Mouse (Mus musculus): ENCODE results near the gene Bloc1s6.

Bloc1s6 gene

DNA sequence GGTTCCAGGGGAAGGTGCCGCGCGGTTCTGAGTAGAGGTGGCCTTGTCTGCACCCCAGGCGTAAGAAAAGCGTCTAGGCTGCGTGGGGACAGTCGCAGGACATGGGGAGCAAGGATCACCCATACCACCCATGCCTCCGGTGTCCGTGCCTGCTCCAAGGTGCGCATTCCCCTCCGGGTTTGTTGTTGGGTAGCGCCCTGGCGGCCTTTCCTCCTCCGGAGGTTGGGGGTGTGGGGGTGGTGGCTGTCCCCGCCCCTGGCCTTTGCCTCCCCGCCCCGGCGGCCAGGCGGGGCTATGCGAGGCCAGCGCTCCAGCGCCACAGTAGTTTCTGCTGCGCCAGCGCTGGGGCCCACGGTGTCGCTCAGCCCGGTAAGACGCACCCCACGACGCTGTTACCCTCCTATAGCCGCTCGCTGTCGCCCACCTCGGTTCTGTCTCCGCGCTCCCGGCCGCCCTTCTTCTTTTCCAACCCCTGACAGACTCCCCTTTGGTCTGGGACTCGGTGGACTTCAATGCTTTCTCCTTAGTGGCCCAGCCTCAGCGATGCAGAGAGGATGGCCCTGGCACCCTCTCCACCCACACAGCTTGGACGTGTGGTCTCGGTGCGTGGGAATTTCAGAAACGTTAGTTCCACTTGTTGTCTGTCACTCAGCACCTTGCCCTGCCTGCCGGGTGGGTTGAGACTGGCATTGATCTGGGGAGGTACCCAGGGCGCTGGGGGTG, 26.9 kb downstream of the Bloc1s6 start, which contains the start of gene Sqor:
Sqor (plus strand) TSS at position 167 of the 723 bp plus-strand sequence.
- peak; percentile 78 for DNase-seq (ENCODE audit: low read depth)

DNA sequence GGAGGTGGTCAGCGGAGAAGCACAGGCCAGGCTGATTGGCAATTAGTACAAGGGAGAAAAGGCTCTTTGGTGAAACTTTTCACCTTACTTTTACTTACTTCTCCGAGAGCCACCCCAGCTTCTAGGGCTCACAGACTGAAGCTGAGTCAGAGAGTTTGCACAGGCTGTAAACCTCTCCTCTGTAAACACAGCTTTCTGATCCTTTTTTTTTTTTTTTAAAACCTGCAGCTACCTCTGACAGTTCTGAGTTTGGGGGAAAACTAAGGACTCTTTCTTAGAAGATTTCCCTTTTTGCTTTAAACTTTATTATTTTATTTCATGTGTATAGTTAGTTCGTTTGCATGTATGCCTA, 27.5 kb downstream of the Bloc1s6 start:
- no peak for DNase-seq (ENCODE audit: low read depth)

DNA sequence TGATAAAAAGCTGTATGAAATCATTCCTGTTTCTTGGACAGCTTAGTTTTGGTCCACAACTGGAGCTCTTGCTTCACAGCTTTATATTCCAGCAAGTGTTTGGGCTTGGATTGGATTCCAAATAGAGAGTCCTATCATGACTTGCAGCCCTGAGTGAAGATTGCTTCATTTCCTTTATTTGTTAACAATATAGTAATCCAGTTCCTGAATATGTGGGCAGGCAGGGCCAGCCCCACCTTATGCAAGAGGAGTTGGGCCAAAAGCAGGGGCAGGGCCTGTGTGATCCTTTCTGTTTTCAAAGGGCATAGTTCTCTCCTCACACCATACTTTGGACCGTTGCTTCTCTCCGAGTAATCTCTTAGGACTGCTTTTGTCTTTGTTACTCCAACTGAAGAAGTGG, 32.7 kb downstream of the Bloc1s6 start:
- no peak for DNase-seq (ENCODE audit: low read depth)

DNA sequence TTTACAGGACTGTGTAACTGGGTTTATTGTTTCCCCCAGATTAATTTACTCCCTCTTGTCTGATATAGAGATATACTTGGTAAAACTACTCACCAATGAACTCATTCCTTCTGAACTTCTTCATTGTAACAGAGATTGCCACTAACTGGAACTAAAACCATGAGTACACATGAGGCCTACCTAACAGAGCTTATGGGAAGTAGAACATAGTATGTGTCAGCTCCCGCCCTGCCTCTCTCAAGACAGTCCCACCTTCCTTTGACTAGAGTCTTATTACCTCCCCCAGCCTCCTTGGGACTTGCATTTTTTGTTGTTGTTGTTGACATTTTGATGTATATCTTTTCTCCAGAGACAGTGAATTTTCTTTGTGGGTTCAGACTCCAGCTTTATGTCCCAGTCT, 34.6 kb downstream of the Bloc1s6 start:
- no peak for DNase-seq (ENCODE audit: low read depth)

DNA sequence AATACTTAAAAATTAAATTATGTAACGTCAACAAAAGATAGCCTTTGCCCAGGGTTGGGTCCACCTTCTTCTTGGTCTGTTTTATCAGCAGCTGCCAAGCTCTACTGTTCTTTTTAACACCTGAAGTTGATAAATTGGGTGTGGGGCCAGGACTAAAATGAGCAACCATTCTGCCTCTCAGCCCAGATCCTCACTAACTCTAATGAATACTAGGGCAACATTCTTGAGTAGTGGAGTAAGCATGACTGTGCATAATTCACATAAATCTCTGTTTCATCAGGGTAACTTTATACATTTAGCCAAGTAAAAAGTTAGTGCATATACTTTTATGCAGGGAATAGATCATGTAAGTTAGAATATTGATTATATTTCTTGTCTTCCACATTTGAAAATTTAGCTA, 37.2 kb downstream of the Bloc1s6 start:
- DNase-seq (ENCODE audit: low read depth): no peak

DNA sequence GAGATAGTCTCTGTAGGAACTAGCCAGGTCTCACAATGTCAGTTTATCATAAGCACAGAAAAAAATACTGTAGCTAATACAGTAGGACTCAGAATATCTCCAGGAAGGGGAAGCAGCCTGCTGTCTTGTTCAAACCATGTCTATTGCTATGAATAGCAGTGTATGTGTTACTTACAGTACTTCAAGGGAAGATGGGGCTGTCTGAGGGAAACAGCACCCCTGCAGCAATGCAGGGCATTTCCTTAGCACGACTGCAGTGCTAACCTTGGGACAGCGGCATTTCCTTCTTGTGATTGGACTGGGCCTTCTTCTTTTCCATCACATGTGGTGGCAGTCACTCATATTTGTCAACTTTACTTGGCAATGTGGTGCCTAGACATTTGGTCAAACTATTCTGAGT, 38.5 kb downstream of the Bloc1s6 start:
- DNase-seq (ENCODE audit: low read depth): no peak

DNA sequence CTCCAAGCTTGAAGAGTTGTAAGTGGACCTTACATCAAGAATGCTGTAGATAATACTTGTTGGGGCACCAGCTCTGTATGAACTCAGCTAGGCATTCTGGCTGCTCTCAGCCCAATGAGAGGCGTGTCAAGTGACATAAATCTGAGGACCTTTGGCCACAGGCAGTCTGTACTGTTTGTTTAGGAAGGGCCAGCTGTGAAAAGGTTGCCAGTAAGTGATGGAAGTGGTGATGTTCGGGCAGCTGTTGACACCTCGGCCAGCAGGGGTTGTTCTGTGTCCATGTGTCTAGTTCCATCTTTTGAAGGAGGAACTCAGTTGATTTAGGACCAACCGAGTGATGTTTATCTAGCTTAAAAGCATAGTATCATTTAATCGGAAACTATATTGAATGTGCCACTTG, 41.7 kb downstream of the Bloc1s6 start:
- DNase-seq (ENCODE audit: low read depth): no peak

DNA sequence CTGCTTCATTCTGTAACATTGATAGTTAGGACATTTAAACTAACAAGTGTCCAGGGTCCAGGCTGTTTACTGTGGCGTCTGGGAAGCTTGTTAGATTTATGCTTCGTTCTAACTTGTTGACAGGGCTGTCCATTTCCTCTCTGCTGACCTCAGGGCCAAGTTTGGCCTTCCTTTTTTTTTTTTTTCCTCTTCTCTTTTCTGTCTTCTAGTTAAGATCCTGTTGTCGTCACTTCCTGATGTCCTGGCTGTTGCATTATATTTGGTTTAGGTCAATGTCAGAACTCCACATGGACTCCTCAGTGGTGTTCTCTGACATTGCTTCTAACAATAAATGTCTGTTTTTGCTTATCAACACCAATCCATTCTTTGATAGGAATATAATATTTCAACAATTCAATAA, 42.1 kb downstream of the Bloc1s6 start:
- DNase-seq (ENCODE audit: low read depth): no peak

DNA sequence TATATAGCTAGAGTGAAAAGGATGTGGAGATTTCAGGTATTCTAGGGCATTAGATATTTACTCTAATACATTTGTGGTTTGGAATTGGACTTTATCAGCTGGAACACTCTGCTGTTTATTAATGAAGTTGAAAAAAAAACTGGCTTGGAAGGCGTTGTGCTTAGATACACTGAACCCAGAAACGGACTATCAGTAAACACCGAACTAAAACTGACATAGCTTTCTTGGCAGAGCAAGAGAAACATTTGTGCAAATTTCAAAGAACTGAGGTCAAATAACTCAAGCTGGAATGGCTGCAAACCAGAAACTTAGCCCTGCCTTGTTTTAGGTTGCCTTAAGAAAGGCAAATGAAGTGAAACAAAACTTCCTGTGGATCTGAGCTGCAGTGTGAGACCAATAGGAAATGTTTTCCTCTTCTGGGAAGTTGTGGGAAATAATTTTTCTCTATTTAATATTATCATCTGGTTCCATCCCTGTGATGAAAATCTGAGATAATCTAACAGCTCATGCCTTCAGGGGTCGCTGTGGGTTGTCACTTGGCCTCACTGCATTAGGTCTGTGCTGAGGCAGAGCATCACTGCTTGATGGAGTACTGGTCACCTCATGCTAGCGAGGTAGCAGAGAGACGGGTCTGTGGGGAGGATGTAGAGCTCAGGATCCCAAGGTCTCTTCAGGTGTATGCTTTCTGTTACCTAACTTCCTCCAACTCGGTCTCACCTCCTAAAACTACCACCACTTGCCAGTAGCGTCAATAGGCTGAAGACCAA, 43.5 kb downstream of the Bloc1s6 start:
- DNase-seq (ENCODE audit: low read depth): no peak

DNA sequence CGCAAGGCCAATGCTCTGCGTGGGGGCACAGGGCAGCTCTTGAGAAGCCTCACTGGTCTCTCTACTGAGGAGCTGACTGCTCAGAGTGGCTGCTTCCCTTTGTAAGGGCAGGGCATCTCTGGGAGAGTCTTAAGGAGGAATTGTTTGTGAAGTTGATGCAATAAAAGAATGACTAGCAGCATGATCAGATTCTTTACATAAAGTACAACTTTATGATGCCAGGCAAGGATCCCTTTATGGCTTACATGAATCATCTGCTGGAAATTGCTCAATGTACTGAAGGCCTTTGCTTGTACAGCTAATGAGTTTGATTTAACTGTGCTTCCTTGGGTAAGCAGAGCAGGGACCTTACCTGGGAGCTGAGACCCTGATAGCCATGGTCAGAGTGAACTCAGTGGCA, 45.4 kb downstream of the Bloc1s6 start:
- no peak for DNase-seq (ENCODE audit: low read depth)

DNA sequence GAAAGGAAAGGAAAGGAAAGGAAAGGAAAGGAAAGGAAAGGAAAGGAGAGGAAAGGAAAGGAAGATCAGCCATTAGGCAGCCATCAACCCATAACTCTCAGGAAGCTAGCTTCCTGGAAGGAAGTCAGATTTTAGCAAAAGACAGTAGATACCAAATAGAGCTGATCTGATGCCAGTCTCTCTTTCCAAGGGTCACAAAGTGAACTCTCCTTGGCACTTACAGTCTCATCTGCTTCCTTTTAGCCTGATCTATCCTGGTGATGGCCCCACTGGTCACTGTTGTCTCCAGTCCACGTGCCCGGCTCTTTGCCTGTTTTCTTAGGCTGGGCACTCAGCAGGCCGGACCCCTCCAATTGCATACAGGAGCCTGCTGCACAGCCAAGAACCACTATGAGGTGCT, 46.4 kb downstream of the Bloc1s6 start:
- DNase-seq (ENCODE audit: low read depth): no peak

DNA sequence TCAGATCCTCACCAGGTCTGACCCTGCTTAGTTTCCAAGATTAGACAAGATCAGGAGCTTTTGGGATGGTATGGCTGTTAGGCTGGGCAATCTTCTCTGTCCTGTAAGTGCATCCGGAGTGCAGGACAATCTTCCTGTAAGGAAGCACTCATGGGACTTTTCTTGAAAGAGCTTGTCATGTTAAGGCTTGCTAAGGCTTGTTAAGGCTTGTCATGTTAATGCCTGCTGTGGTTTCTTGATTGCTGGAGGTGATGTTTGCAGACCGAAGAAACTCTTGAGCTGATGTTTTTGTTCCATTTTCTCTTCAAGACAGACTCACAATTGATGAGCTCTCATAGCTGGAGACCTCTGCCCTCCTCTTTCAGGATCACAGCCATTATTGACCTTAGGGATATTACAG, 47.9 kb downstream of the Bloc1s6 start:
- no peak for DNase-seq (ENCODE audit: low read depth)

DNA sequence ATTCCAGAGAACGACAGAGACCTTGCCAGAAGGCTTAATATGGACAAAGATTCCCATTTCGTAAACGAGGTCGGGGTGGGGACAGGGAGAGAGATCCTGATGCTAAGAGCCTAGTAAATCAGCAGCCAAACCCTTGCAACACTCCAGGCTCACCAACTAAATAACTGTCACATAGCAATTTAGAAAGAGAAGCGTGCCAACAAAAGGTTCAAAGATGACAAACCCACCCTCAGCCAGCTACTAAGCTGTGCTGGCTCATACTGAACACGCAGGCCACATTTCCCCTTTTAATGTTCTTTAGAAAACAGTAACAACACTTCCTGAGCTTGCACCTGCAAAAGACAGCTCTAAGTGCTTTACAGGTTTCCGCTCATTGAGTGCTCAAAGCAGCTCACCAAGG, 51.0 kb downstream of the Bloc1s6 start:
- peak; percentile 50 for DNase-seq (ENCODE audit: low read depth)

DNA sequence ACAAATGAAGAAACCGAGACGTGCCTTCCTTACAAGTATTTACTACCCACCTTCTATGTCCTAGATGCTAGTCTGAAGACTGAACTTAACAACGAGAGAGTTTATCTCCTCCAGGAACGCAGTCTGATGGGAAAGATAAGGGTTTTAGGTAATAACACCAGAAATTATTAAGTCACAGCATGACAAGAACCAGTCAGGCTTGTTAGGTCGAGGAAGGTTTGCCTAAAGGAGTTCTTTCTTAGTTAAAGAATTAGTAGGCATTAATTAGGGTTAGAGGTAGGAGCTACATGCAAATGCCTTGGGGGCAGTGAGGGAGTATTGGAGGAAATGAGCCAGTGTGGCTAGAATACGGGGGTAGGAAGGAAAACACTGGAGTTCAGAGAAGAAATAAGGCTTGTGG, 51.4 kb downstream of the Bloc1s6 start:
- peak; percentile 7 for DNase-seq (ENCODE audit: low read depth)
